Comparison of ENCODE assay signal across 18 mouse cellular contexts in genomic region chr2:102064826-102065441, GRCm38 (mm10).
A peak's percentile ranks its signal among the peaks of the same experiment; 100 is the strongest.
DNase-seq lines count a peak whose midpoint lies in the region; ATAC-seq lines count a peak whose summit lies in the region.
"Had no signal": no experiment of that assay in that cellular context is flagged by ENCODE, and none has a peak within 500 bp of the region (broad histone marks: within the 10 kb centered on the region; RNA-seq: fewer than 3 reads in every experiment).

No protein-coding gene starts in this region.

- H3K4me1 ChIP-seq in kidney, embryonic 15.5 days, result peaks cover 14% of the 10 kb centered on the region
- H3K4me1 ChIP-seq in hindbrain, embryonic 10.5 days (replicated peaks), result no peaks in the 10 kb centered on the region

- no peak overlapping the region for H3K4me3 ChIP-seq in kidney, embryonic 15.5 days (replicated peaks)
- H3K4me3 ChIP-seq in hindbrain, embryonic 10.5 days, result no peak overlapping the region
- H3K4me3 ChIP-seq: embryonic facial prominence, embryonic 13.5 days; forebrain, embryonic 12.5 days; heart, adult 2 months; heart, embryonic 15.5 days; hindbrain, embryonic 15.5 days had no signal

- no peaks in the 10 kb centered on the region for H3K27me3 ChIP-seq in kidney, embryonic 15.5 days
- no peaks in the 10 kb centered on the region for H3K27me3 ChIP-seq in hindbrain, embryonic 10.5 days (ENCODE audit: insufficient read depth, poor library complexity, severe bottlenecking)
- H3K27me3 ChIP-seq: embryonic facial prominence, embryonic 13.5 days; forebrain, embryonic 12.5 days; heart, embryonic 15.5 days; hindbrain, embryonic 15.5 days had no signal

- H3K27ac ChIP-seq in kidney, embryonic 15.5 days, result peak overlapping the region; percentile 41; the same call in 1 of the 2 replicates
- H3K27ac ChIP-seq in hindbrain, embryonic 10.5 days, result no peak overlapping the region
- H3K27ac ChIP-seq: embryonic facial prominence, embryonic 13.5 days; forebrain, embryonic 12.5 days; heart, adult 2 months; heart, embryonic 15.5 days; hindbrain, embryonic 15.5 days had no signal

- H3K9me3 ChIP-seq in kidney, embryonic 15.5 days (replicated peaks), result no peaks in the 10 kb centered on the region
- no peaks in the 10 kb centered on the region for H3K9me3 ChIP-seq in hindbrain, embryonic 10.5 days
- H3K9me3 ChIP-seq: embryonic facial prominence, embryonic 13.5 days; forebrain, embryonic 12.5 days; heart, embryonic 15.5 days; hindbrain, embryonic 15.5 days had no signal

- no peak overlapping the region for H3K4me2 ChIP-seq in kidney, embryonic 15.5 days
- H3K4me2 ChIP-seq: embryonic facial prominence, embryonic 13.5 days; forebrain, embryonic 12.5 days; heart, embryonic 15.5 days; hindbrain, embryonic 15.5 days had no signal

- 0 out of 2 replicates have a peak, but pooled peaks cover 4% of the 10 kb centered on the region for H3K36me3 ChIP-seq in kidney, embryonic 15.5 days
- H3K36me3 ChIP-seq in hindbrain, embryonic 10.5 days, result peaks cover 21% of the 10 kb centered on the region
- H3K36me3 ChIP-seq: heart, embryonic 15.5 days; hindbrain, embryonic 15.5 days had no signal

- no peak for ATAC-seq in kidney, embryonic 15.5 days (replicated peaks; ENCODE audit: low FRiP score)
- ATAC-seq: forebrain, embryonic 16.5 days; intestine, embryonic 16.5 days had no signal

- peak; percentile 37 for DNase-seq in cerebellum, adult 8-10 months
- DNase-seq in cerebellum, postnatal 10 days, result no peak
- DNase-seq in kidney, postnatal 14 days, result no peak
- peak; percentile 55 for DNase-seq in brain, adult 2 months (ENCODE audit: low read depth, low spot score)
- DNase-seq in cerebellum, adult 9-10 months, result peak; percentile 57
- no peak for DNase-seq in hindbrain, embryonic 10.5 days (ENCODE audit: low spot score)
- DNase-seq: adrenal gland, adult 2 months; adrenal gland, postnatal 25 days; gastrocnemius, postnatal 10 days; heart, adult 2 months; kidney, adult 2 months had no signal

- H3K9ac ChIP-seq in kidney, embryonic 15.5 days, result no peak overlapping the region
- H3K9ac ChIP-seq: embryonic facial prominence, embryonic 13.5 days; forebrain, embryonic 12.5 days; heart, embryonic 15.5 days; hindbrain, embryonic 15.5 days had no signal

- WGBS in kidney, embryonic 15.5 days, result 80% methylated on average over 8 of the region's 8 CpGs
- WGBS in hindbrain, embryonic 10.5 days, result 91% methylated on average over 8 of the region's 8 CpGs

Comparison
In these comparisons a context has a peak if more than half of its experiments do, and no peak if none do; other contexts are left out.
1. DNase-seq: peak in cerebellum, adult 8-10 months (single experiment), brain, adult 2 months (single experiment) and cerebellum, adult 9-10 months (single experiment); none in cerebellum, postnatal 10 days (0 of 2), kidney, postnatal 14 days (single experiment) and hindbrain, embryonic 10.5 days (single experiment).